Mouse (Mus musculus) heart, postnatal 0 days (tissue): ENCODE measurements at regions not wholly inside any gene's neighbourhood (a gene's known extent, or its start where the extent isn't known, plus 50 kb on each side); places are given as distances from the start of the nearest gene placed in this dataset.

ENCODE experiments used
- CTCF ChIP-seq: IDR thresholded peaks from 2 replicates; pipeline ENCODE4 v1.5.1; 2016; ENCODE audit warnings: antibody characterized with exemption, control low read depth, low read depth
- EP300 ChIP-seq: IDR thresholded peaks from 2 replicates; pipeline ENCODE4 v1.6.1; 2016; ENCODE audit warnings: antibody characterized with exemption, low read depth

DNA sequence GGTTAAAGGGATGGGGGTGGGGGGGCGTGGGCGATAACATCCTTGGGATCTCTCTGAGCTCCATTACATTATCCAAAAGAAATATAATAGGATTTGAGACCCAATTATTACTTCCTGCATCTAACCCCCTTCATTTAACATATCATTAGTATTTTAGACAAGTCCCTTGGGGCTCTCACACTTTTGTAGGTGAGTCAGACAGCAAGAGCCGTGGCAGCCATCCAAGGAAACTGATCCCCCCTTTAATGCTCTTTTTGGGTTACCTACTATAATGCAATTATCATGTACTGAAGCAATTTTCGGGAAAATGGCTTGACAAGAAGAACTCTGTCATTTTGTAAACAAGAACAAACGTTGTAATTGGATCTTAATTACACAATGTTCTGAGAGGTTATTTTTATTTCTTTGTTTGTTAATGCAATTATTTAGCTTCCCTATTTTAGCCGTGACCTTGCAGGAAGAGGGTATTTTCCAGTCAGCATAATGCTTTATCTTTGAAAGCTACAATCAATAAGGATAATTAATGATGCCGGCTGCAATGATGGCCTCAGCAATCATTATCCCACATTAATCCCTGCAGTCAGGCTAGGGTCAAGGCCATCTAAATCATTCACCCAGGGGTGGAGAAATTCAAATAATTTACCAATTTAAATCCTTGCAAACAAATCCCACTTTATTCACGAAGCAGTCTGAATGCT is 297.5 kb upstream of the Rsrc1 start:
- TF ChIP-seq CTCF (no peak), EP300 (no peak)
